Mouse (Mus musculus) hindbrain, embryonic 13.5 days (tissue): ENCODE data around the gene Fam204a. TPM values are rescaled to one million over a fixed set of nuclear protein-coding genes. Genes with fewer than 3 reads are reported as not detected.

Source experiments
- ATAC-seq: fragments of 200-750 bp; cut with Nextera tagmentation; 2 replicates; pipeline ENCODE4 v1.8.0; 2017; ENCODE audit warnings: moderate TSS enrichment; ENCODE audit not compliant: low FRiP score
- H3K27ac ChIP-seq: fragments of 300-500 bp; sonication (generic); 2 replicates; pipeline ENCODE4 v1.5.1; 2015; ENCODE audit warnings: inconsistent platforms, mild to moderate bottlenecking, moderate library complexity
- H3K27me3 ChIP-seq: fragments of 300-500 bp; sonication (generic); 2 replicates; pipeline ENCODE4 v1.6.1; 2015; ENCODE audit warnings: mild to moderate bottlenecking, inconsistent platforms
- H3K36me3 ChIP-seq: fragments of 300-500 bp; sonication (generic); 2 replicates; pipeline ENCODE4 v1.6.1; 2015; ENCODE audit warnings: mild to moderate bottlenecking, inconsistent platforms
- H3K4me1 ChIP-seq: fragments of 300-500 bp; sonication (generic); replicated peaks from 2 replicates; pipeline ENCODE4 v1.6.1; 2015; ENCODE audit warnings: inconsistent platforms
- H3K4me2 ChIP-seq: fragments of 300-500 bp; sonication (generic); 2 replicates; pipeline ENCODE4 v1.6.1; 2015; ENCODE audit warnings: inconsistent platforms, mild to moderate bottlenecking, moderate library complexity
- H3K4me3 ChIP-seq: fragments of 300-500 bp; sonication (generic); 2 replicates; pipeline ENCODE4 v1.5.1; 2015; ENCODE audit warnings: mild to moderate bottlenecking, inconsistent platforms
- H3K9ac ChIP-seq: fragments of 300-500 bp; sonication (generic); 2 replicates; pipeline ENCODE4 v1.6.1; 2015; ENCODE audit warnings: mild to moderate bottlenecking, inconsistent platforms
- H3K9me3 ChIP-seq: fragments of 300-500 bp; sonication (generic); 2 replicates; pipeline ENCODE4 v1.6.1; 2016; ENCODE audit warnings: inconsistent platforms
- WGBS: fragments of 180-500 bp; shearing (Covaris S2); methylation state at CpG from one replicate; pipeline ENCODE4 v1.1.7; 2015; 5-methylcytosine and 5-hydroxymethylcytosine counted together
- polyA plus RNA-seq: library from polyadenylated mRNA; unstranded; fragments of >200 nt; fragmentation: Nextera tagmentation; extraction: Ambion mirVana; gene quantifications from 2 replicates; pipeline ENCODE4 v1.2.1, GENCODE M21; 2015

Fam204a gene
- polyA plus RNA-seq, 1 experiment from 2014 or later: 76.5 TPM

- H3K36me3 ChIP-seq: peaks cover 9% of the 10 kb centered on the region; the same call in 1 of the 2 replicates
- peaks cover 10% of the 10 kb centered on the region; the same call in 1 of the 2 replicates for H3K4me1 ChIP-seq
- no peak for ATAC-seq
- no peak overlapping the region for H3K4me3 ChIP-seq
- H3K27ac ChIP-seq: no peak overlapping the region
- H3K9me3 ChIP-seq: no peaks in the 10 kb centered on the region
- H3K4me2 ChIP-seq: no peak overlapping the region
- no peaks in the 10 kb centered on the region for H3K27me3 ChIP-seq
- H3K9ac ChIP-seq: no peak overlapping the region
Observed at GRCm38 (mm10) chr19:60208173-60208572, 18.3 kb downstream of the Fam204a start.

- ATAC-seq: no peak
- Histone ChIP-seq H3K4me2 (no peak overlapping the region), H3K4me1 (peaks cover 17% of the 10 kb centered on the region; the same call in 1 of the 2 replicates), H3K27me3 (no peaks in the 10 kb centered on the region), H3K9ac (no peak overlapping the region), H3K9me3 (no peaks in the 10 kb centered on the region), H3K4me3 (no peak overlapping the region), H3K36me3 (0 out of 2 replicates have a peak, but pooled peaks cover 4% of the 10 kb centered on the region), H3K27ac (peak overlapping the region; percentile 40; the same call in 1 of the 2 replicates)
- 22% methylated on average over 7 of the region's 7 CpGs for WGBS
Observed at GRCm38 (mm10) chr19:60204176-60204575, 22.3 kb downstream of the Fam204a start.

- H3K4me3 ChIP-seq: no peak overlapping the region
- H3K36me3 ChIP-seq: 0 out of 2 replicates have a peak, but pooled peaks cover 4% of the 10 kb centered on the region
- no peak for ATAC-seq
- 30% methylated on average over 2 of the region's 2 CpGs for WGBS
- H3K27me3 ChIP-seq: no peaks in the 10 kb centered on the region
- H3K9me3 ChIP-seq: no peaks in the 10 kb centered on the region
- no peak overlapping the region for H3K9ac ChIP-seq
- peaks cover 18% of the 10 kb centered on the region; the same call in 1 of the 2 replicates for H3K4me1 ChIP-seq
- H3K4me2 ChIP-seq: no peak overlapping the region
- H3K27ac ChIP-seq: no peak overlapping the region
Observed at GRCm38 (mm10) chr19:60200294-60200693, 26.2 kb downstream of the Fam204a start.

GRCm38 (mm10) chr19:60199152-60199551 is 27.3 kb downstream of the Fam204a start:
- no peak overlapping the region for H3K9ac ChIP-seq
- no peak for ATAC-seq
- H3K27me3 ChIP-seq: no peaks in the 10 kb centered on the region
- H3K4me2 ChIP-seq: no peak overlapping the region
- no peaks in the 10 kb centered on the region for H3K9me3 ChIP-seq
- H3K27ac ChIP-seq: no peak overlapping the region
- no peak overlapping the region for H3K4me3 ChIP-seq
- H3K4me1 ChIP-seq: peaks cover 13% of the 10 kb centered on the region; the same call in 1 of the 2 replicates
- peaks cover 10% of the 10 kb centered on the region; the same call in 1 of the 2 replicates for H3K36me3 ChIP-seq

GRCm38 (mm10) chr19:60192790-60193189 is 33.7 kb downstream of the Fam204a start:
- ATAC-seq: no peak
- no peak overlapping the region for H3K9ac ChIP-seq
- WGBS: 91% methylated on average over 4 of the region's 4 CpGs
- H3K9me3 ChIP-seq: no peaks in the 10 kb centered on the region
- H3K4me3 ChIP-seq: no peak overlapping the region
- no peaks in the 10 kb centered on the region for H3K27me3 ChIP-seq
- no peak overlapping the region for H3K4me2 ChIP-seq
- H3K36me3 ChIP-seq: peaks cover 12% of the 10 kb centered on the region
- H3K27ac ChIP-seq: no peak overlapping the region
- H3K4me1 ChIP-seq: peaks cover 11% of the 10 kb centered on the region

GRCm38 (mm10) chr19:60189206-60189605 is 37.3 kb downstream of the Fam204a start:
- H3K9ac ChIP-seq: no peak overlapping the region
- H3K4me2 ChIP-seq: no peak overlapping the region
- H3K27me3 ChIP-seq: no peaks in the 10 kb centered on the region
- H3K27ac ChIP-seq: no peak overlapping the region
- ATAC-seq: no peak
- no peak overlapping the region for H3K4me3 ChIP-seq
- peaks cover 6% of the 10 kb centered on the region for H3K4me1 ChIP-seq
- 16% methylated on average over 2 of the region's 2 CpGs for WGBS
- H3K36me3 ChIP-seq: peaks cover 5% of the 10 kb centered on the region; the same call in 1 of the 2 replicates
- H3K9me3 ChIP-seq: no peaks in the 10 kb centered on the region

- ATAC-seq: no peak
- H3K4me1 ChIP-seq: 0 out of 2 replicates have a peak, but pooled peaks cover 4% of the 10 kb centered on the region
- H3K4me3 ChIP-seq: no peak overlapping the region
- no peak overlapping the region for H3K4me2 ChIP-seq
- WGBS: 91% methylated on average over 1 of the region's 1 CpGs
- H3K36me3 ChIP-seq: 0 out of 2 replicates have a peak, but pooled peaks cover 7% of the 10 kb centered on the region
- H3K27ac ChIP-seq: no peak overlapping the region
- no peak overlapping the region for H3K9ac ChIP-seq
- H3K27me3 ChIP-seq: no peaks in the 10 kb centered on the region
- H3K9me3 ChIP-seq: peaks cover 2% of the 10 kb centered on the region; the same call in 1 of the 2 replicates
Observed at GRCm38 (mm10) chr19:60182901-60183300, 43.6 kb downstream of the Fam204a start.

- peaks cover 2% of the 10 kb centered on the region; the same call in 1 of the 2 replicates for H3K9me3 ChIP-seq
- ATAC-seq: no peak
- H3K4me1 ChIP-seq: 0 out of 2 replicates have a peak, but pooled peaks cover 4% of the 10 kb centered on the region
- H3K9ac ChIP-seq: no peak overlapping the region
- H3K36me3 ChIP-seq: 0 out of 2 replicates have a peak, but pooled peaks cover 7% of the 10 kb centered on the region
- no peaks in the 10 kb centered on the region for H3K27me3 ChIP-seq
- 94% methylated on average over 1 of the region's 1 CpGs for WGBS
- H3K27ac ChIP-seq: no peak overlapping the region
- no peak overlapping the region for H3K4me3 ChIP-seq
- no peak overlapping the region for H3K4me2 ChIP-seq
Observed at GRCm38 (mm10) chr19:60182171-60182570, 44.3 kb downstream of the Fam204a start.

- H3K9me3 ChIP-seq: peaks cover 2% of the 10 kb centered on the region; the same call in 1 of the 2 replicates
- 0 out of 2 replicates have a peak, but pooled peaks cover 4% of the 10 kb centered on the region for H3K4me1 ChIP-seq
- 83% methylated on average over 8 of the region's 8 CpGs for WGBS
- H3K4me2 ChIP-seq: no peak overlapping the region
- no peak overlapping the region for H3K9ac ChIP-seq
- no peak for ATAC-seq
- H3K27me3 ChIP-seq: no peaks in the 10 kb centered on the region
- no peak overlapping the region for H3K4me3 ChIP-seq
- H3K36me3 ChIP-seq: 0 out of 2 replicates have a peak, but pooled peaks cover 7% of the 10 kb centered on the region
- H3K27ac ChIP-seq: no peak overlapping the region
Observed at GRCm38 (mm10) chr19:60178771-60179563, 47.5 kb downstream of the Fam204a start.

- H3K4me3 ChIP-seq: no peak overlapping the region
- no peaks in the 10 kb centered on the region for H3K36me3 ChIP-seq
- H3K4me1 ChIP-seq: no peaks in the 10 kb centered on the region
- H3K4me2 ChIP-seq: no peak overlapping the region
- WGBS: 51% methylated on average over 2 of the region's 2 CpGs
- H3K27me3 ChIP-seq: 0 out of 2 replicates have a peak, but pooled peaks cover 3% of the 10 kb centered on the region
- no peak overlapping the region for H3K9ac ChIP-seq
- ATAC-seq: no peak
- H3K9me3 ChIP-seq: no peaks in the 10 kb centered on the region
- no peak overlapping the region for H3K27ac ChIP-seq
Observed at GRCm38 (mm10) chr19:60165417-60165816, 61.1 kb downstream of the Fam204a start.

- no peak overlapping the region for H3K27ac ChIP-seq
- no peak overlapping the region for H3K4me3 ChIP-seq
- no peaks in the 10 kb centered on the region for H3K9me3 ChIP-seq
- H3K36me3 ChIP-seq: no peaks in the 10 kb centered on the region
- ATAC-seq: no peak
- 0 out of 2 replicates have a peak, but pooled peaks cover 10% of the 10 kb centered on the region for H3K27me3 ChIP-seq
- no peak overlapping the region for H3K9ac ChIP-seq
- 0 out of 2 replicates have a peak, but pooled peaks cover 4% of the 10 kb centered on the region for H3K4me1 ChIP-seq
- WGBS: 10% methylated on average over 20 of the region's 20 CpGs
- H3K4me2 ChIP-seq: no peak overlapping the region
Observed at GRCm38 (mm10) chr19:60160611-60161274, 65.8 kb downstream of the Fam204a start.

- H3K27ac ChIP-seq: no peak overlapping the region
- WGBS: 10% methylated on average over 6 of the region's 6 CpGs
- H3K27me3 ChIP-seq: 0 out of 2 replicates have a peak, but pooled peaks cover 10% of the 10 kb centered on the region
- no peaks in the 10 kb centered on the region for H3K9me3 ChIP-seq
- no peak overlapping the region for H3K4me2 ChIP-seq
- ATAC-seq: no peak
- H3K9ac ChIP-seq: no peak overlapping the region
- H3K36me3 ChIP-seq: no peaks in the 10 kb centered on the region
- H3K4me3 ChIP-seq: no peak overlapping the region
- 0 out of 2 replicates have a peak, but pooled peaks cover 4% of the 10 kb centered on the region for H3K4me1 ChIP-seq
Observed at GRCm38 (mm10) chr19:60159827-60160226, 66.7 kb downstream of the Fam204a start.
